Mouse (Mus musculus): Measurements from ENCODE around the gene Kctd19. TPM values are rescaled to one million over a fixed set of nuclear protein-coding genes. Genes with fewer than 3 reads are reported as not detected.
A peak's percentile ranks its signal among the peaks of the same experiment; 100 is the strongest.

Gene Kctd19
- not detected for total RNA-seq (2021)
- long read RNA-seq, experiment 1, partial matches to known transcripts = 0 of 1 reads
- long read RNA-seq, experiment 1, other reads (novel, unspliced or antisense) = 1 of 1 reads
- long read RNA-seq, experiment 2 = 0 reads

- Histone ChIP-seq H3K27ac (no peak within 1 kb of the TSS), H3K4me3 (peak within 1 kb of the TSS; percentile 34)
- peak; percentile 63 for TF ChIP-seq CTCF (conservative IDR thresholded peaks at IDR 0.05)
- DNase-seq (ENCODE audit: low spot score in 2 of 2) = peak in 1 of 2 experiments; percentile 20
Observed at GRCm38 (mm10) chr8:105413391-105413790, at the start of gene Kctd19, which contains the start of gene Lrrc36. Gene Kctd19 (minus strand): TSS chr8:105413502. Gene Lrrc36 (plus strand): TSS chr8:105413571.

GRCm38 (mm10) chr8:105461085-105461803 is 47.9 kb upstream of the Kctd19 start:
- Histone ChIP-seq H3K4me3 (no peak overlapping the region), H3K27ac (no peak overlapping the region)
- DNase-seq (ENCODE audit: low spot score in 2 of 2) = no peak
- TF ChIP-seq CTCF (conservative IDR thresholded peaks at IDR 0.05) = no peak

- no peak for TF ChIP-seq CTCF (conservative IDR thresholded peaks at IDR 0.05)
- Histone ChIP-seq H3K4me3 (no peak overlapping the region), H3K27ac (no peak overlapping the region)
- DNase-seq (ENCODE audit: low spot score in 2 of 2) = no peak
Observed at GRCm38 (mm10) chr8:105455218-105455617, 41.9 kb upstream of the Kctd19 start.

- DNase-seq (ENCODE audit: low spot score in 2 of 2) = no peak
- no peak for TF ChIP-seq CTCF (conservative IDR thresholded peaks at IDR 0.05)
- H3K27ac ChIP-seq = no peak overlapping the region
- no peak overlapping the region for H3K4me3 ChIP-seq
Observed at GRCm38 (mm10) chr8:105454088-105454487, 40.8 kb upstream of the Kctd19 start.

GRCm38 (mm10) chr8:105453296-105453695 is 40.0 kb upstream of the Kctd19 start:
- Histone ChIP-seq H3K27ac (no peak overlapping the region), H3K4me3 (no peak overlapping the region)
- DNase-seq (ENCODE audit: low spot score in 2 of 2) = no peak
- TF ChIP-seq CTCF (conservative IDR thresholded peaks at IDR 0.05) = peak; percentile 71

GRCm38 (mm10) chr8:105451903-105452603 is 38.8 kb upstream of the Kctd19 start:
- TF ChIP-seq CTCF (conservative IDR thresholded peaks at IDR 0.05) = no peak
- H3K27ac ChIP-seq = no peak overlapping the region
- DNase-seq (ENCODE audit: low spot score in 2 of 2) = no peak
- H3K4me3 ChIP-seq = no peak overlapping the region

GRCm38 (mm10) chr8:105450977-105451376 is 37.7 kb upstream of the Kctd19 start:
- no peak for TF ChIP-seq CTCF (conservative IDR thresholded peaks at IDR 0.05)
- Histone ChIP-seq H3K4me3 (no peak overlapping the region), H3K27ac (no peak overlapping the region)
- DNase-seq (ENCODE audit: low spot score in 2 of 2) = no peak

- Histone ChIP-seq H3K27ac (no peak overlapping the region), H3K4me3 (no peak overlapping the region)
- TF ChIP-seq CTCF (conservative IDR thresholded peaks at IDR 0.05) = no peak
- DNase-seq (ENCODE audit: low spot score in 2 of 2) = no peak
Observed at GRCm38 (mm10) chr8:105448596-105448995, 35.3 kb upstream of the Kctd19 start.

- TF ChIP-seq CTCF (conservative IDR thresholded peaks at IDR 0.05) = no peak
- H3K4me3 ChIP-seq = no peak overlapping the region
- DNase-seq (ENCODE audit: low spot score in 2 of 2) = no peak
- H3K27ac ChIP-seq = no peak overlapping the region
Observed at GRCm38 (mm10) chr8:105448188-105448587, 34.9 kb upstream of the Kctd19 start.

GRCm38 (mm10) chr8:105446127-105446552 is 32.8 kb upstream of the Kctd19 start:
- TF ChIP-seq CTCF (conservative IDR thresholded peaks at IDR 0.05) = no peak
- no peak for DNase-seq (ENCODE audit: low spot score in 2 of 2)
- Histone ChIP-seq H3K27ac (peak overlapping the region; percentile 74), H3K4me3 (peak overlapping the region; percentile 5; the same call in 1 of the 2 replicates)

GRCm38 (mm10) chr8:105445296-105446126 is 32.2 kb upstream of the Kctd19 start:
- peak; percentile 40 to 46 for DNase-seq (ENCODE audit: low spot score in 2 of 2)
- Histone ChIP-seq H3K27ac (peak overlapping the region; percentile 74), H3K4me3 (peak overlapping the region; percentile 5; the same call in 1 of the 2 replicates)
- no peak for TF ChIP-seq CTCF (conservative IDR thresholded peaks at IDR 0.05)

GRCm38 (mm10) chr8:105442661-105443060 is 29.4 kb upstream of the Kctd19 start:
- Histone ChIP-seq H3K27ac (no peak overlapping the region), H3K4me3 (no peak overlapping the region)
- TF ChIP-seq CTCF (conservative IDR thresholded peaks at IDR 0.05) = no peak
- DNase-seq (ENCODE audit: low spot score in 2 of 2) = no peak

Measured in layer of hippocampus, adult 2 months (tissue).